Mouse (Mus musculus) heart, postnatal 0 days (tissue): ENCODE results near the gene Rtel1.

Experiments used
- CTCF ChIP-seq: IDR thresholded peaks from 2 replicates; pipeline ENCODE4 v1.5.1; 2016; ENCODE audit warnings: antibody characterized with exemption, control low read depth, low read depth
- EP300 ChIP-seq: IDR thresholded peaks from 2 replicates; pipeline ENCODE4 v1.6.1; 2016; ENCODE audit warnings: antibody characterized with exemption, low read depth

DNA sequence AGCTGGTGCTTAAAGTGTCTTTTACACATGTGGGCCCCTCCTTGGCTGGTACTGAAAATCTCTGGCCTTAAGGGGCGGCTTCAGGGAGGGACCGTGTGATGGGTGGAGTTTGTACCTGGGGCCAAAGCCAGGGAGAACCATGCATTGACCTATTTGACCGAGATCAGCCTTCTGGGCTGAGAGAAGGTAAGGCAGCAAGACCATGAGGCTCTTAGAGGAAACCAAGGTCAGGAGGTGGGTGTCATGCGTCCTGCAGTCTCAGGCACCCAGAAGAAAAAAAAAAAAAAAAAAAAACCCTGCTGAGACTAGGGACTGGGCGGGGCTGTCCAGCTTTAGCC lies 6.6 kb upstream of the Rtel1 start:
- TF ChIP-seq CTCF (no peak), EP300 (no peak)
